Mouse (Mus musculus) right cerebral cortex, postnatal 10 days (tissue): ENCODE measurements around the gene Tma7.

ENCODE experiments used
- DNase-seq, 2 experiments: peaks; one replicate each; pipeline ENCODE4 v3.0.0; 2021; ENCODE audit warnings: low spot score in 2 of 2

Gene Tma7

GRCm38 (mm10) chr9:109068095-109068735 lies 14.2 kb downstream of the Tma7 start:
- no peak for DNase-seq

GRCm38 (mm10) chr9:109060898-109061295 lies 21.5 kb downstream of the Tma7 start:
- peak in 1 of 2 experiments; percentile 18 for DNase-seq

- peak; percentile 49 to 65 for DNase-seq
These were observed 22.0 kb downstream of the Tma7 start for GRCm38 (mm10) chr9:109060184-109060897.

- DNase-seq, result peak; percentile 91 to 92
These were observed 23.1 kb downstream of the Tma7 start, which contains the start of gene Trex1 for GRCm38 (mm10) chr9:109059136-109059903. Trex1 (minus strand) TSS chr9:109059734.

GRCm38 (mm10) chr9:109058006-109058765 lies 24.2 kb downstream of the Tma7 start:
- DNase-seq, result peak in 1 of 2 experiments; percentile 28

GRCm38 (mm10) chr9:109057543-109057942 lies 24.8 kb downstream of the Tma7 start:
- peak; percentile 14 to 21 for DNase-seq

- peak; percentile 27 for DNase-seq
These were observed 25.5 kb downstream of the Tma7 start for GRCm38 (mm10) chr9:109056916-109057315.

- peak in 1 of 2 experiments; percentile 27 for DNase-seq
These were observed 26.2 kb downstream of the Tma7 start for GRCm38 (mm10) chr9:109056081-109056690.

- peak; percentile 31 to 53 for DNase-seq
These were observed 26.9 kb downstream of the Tma7 start for GRCm38 (mm10) chr9:109055271-109056030.

- DNase-seq, result peak; percentile 84 to 91
These were observed 27.7 kb downstream of the Tma7 start for GRCm38 (mm10) chr9:109054712-109055111.

GRCm38 (mm10) chr9:109053851-109054250 lies 28.5 kb downstream of the Tma7 start:
- peak; percentile 12 to 22 for DNase-seq

GRCm38 (mm10) chr9:109053366-109053765 lies 29.0 kb downstream of the Tma7 start:
- peak in 1 of 2 experiments; percentile 19 for DNase-seq

GRCm38 (mm10) chr9:109052490-109053260 lies 29.7 kb downstream of the Tma7 start:
- peak; percentile 22 to 23 for DNase-seq

- peak; percentile 15 to 20 for DNase-seq
These were observed 30.5 kb downstream of the Tma7 start for GRCm38 (mm10) chr9:109051651-109052489.

- DNase-seq, result peak; percentile 15 to 20
These were observed 31.3 kb downstream of the Tma7 start for GRCm38 (mm10) chr9:109051011-109051501.

GRCm38 (mm10) chr9:109050674-109050997 lies 31.8 kb downstream of the Tma7 start:
- peak in 1 of 2 experiments; percentile 5 for DNase-seq

GRCm38 (mm10) chr9:109049996-109050673 lies 32.3 kb downstream of the Tma7 start:
- peak; percentile 13 to 19 for DNase-seq

GRCm38 (mm10) chr9:109049316-109049715 lies 33.1 kb downstream of the Tma7 start:
- no peak for DNase-seq
